Mouse (Mus musculus) spleen, postnatal 4 days (tissue): Measurements from ENCODE around the gene Has3.
"Not testable (repeated sequence)": the region's sequence is repeated elsewhere in the genome, so short reads cannot be mapped to it uniquely, and the experiment has no call there.

Source experiments
- DNase-seq, 2 experiments: peaks; one replicate each; pipeline ENCODE4 v3.0.0; 2022; ENCODE audit warnings: low spot score in 2 of 2

The Has3 gene

DNA sequence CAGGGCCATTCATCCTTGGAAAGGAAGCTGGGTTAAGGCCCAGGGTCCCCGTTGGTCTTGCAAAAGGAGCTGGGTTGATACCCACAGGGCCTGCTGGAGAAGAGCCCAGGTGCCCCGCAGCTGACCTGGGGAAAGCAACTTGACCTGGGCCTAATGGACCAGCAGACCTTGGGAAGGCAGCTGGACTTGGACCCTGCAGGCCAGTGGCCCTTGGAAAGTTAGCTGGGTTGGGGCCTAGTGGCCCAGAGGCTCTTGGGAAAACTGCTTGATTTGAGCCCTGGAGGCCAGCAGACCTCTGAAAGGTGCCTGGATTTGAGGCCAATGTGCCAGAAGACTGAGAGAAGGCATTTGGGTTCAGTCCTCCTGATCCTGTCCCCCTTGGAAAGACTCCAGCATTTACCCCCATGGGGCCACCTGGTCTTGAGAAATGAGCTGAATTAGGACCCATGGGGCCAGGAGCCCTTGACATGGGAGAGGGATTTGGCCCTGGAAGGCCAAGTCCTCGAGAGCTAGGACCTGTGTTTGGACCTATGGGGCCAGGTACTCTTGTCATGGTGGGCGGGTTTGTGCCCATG lies 14.9 kb downstream of the Has3 start:
- not testable (repeated sequence) for DNase-seq

DNA sequence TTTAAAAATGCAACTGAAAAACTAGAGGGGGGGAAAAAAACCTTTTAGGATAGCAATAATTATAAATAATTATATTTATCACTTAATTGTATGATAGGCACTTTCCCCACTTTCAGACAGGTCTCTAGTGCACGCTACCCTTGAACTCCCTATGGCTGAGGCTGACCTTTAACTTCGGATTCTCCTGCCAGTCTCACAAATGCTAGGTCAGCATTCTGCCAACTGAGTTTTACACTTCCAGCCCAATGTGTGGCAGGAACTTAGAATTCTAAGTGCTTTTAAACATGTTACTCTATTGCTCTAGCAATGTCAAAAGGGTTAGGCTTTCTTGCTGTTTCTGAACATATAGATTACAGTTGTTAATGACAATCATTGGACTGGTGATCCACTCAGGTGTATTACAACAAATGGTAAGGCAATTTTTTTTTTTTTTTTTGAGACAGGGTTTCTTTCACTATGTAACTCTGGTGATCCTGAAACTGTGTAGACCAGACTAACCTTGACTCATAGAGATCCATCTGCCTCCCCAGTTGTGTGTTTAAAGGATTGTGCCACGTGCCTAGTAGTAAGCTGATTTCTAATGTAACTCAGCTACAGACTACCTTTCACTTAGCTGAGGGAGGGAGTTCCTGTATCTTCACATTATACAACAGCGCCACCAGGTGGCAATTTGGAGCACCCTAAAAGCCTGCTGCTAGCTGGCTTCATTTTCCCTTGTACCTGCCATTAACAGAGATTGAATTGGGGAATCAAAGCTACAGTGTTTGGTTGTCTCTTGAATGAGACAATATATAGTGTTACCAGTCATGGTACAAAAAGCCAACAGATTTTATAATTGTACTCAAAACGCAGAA lies 17.5 kb downstream of the Has3 start:
- peak; percentile 74 to 90 for DNase-seq

DNA sequence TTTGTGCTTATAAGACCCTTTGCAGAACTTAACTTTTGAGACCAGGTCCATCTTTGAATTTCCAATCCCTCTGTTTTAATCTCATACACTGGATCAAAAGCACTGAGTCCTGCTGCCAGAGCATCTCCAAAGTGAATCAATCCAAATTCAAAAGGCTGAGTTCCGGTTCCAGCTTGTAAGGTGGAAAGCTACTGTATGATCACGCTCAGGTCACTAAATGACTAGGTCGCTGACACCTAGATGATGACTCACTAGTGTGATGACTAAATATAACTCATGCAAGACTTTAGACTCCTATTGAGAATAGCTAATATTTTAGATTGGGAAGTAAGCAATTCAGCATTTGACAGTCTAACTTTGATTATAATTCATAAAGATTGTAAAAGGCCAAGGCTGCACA lies 18.8 kb downstream of the Has3 start:
- DNase-seq: no peak

DNA sequence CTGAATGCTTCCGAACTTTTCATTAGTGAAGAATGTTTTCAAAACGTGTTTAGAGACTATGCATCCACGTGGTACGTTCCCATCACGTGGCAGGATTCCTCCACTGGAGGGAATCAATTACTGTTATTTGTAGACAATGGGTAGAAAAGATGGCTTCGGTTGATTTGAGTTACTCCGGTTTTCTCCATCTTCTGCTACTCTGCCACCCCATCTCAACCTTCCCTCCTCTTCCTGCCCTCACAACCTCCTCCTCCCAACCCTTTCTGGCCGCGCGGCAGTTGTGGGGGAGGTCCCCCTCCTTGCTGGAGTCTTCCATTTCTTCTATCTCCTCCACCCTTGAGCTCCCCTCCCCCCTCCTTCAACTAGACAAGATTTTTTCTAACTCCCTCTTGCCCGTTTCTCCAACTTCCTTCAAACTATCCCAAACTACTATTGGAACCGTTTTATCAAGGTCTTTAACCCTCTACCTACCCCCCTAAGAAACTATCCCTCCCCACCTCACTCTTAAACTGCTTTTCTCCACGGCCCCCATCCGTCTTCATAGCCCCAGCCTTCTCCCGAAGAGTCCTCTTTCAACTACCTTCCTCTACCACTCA lies 22.3 kb downstream of the Has3 start:
- DNase-seq: peak; percentile 34 to 68

DNA sequence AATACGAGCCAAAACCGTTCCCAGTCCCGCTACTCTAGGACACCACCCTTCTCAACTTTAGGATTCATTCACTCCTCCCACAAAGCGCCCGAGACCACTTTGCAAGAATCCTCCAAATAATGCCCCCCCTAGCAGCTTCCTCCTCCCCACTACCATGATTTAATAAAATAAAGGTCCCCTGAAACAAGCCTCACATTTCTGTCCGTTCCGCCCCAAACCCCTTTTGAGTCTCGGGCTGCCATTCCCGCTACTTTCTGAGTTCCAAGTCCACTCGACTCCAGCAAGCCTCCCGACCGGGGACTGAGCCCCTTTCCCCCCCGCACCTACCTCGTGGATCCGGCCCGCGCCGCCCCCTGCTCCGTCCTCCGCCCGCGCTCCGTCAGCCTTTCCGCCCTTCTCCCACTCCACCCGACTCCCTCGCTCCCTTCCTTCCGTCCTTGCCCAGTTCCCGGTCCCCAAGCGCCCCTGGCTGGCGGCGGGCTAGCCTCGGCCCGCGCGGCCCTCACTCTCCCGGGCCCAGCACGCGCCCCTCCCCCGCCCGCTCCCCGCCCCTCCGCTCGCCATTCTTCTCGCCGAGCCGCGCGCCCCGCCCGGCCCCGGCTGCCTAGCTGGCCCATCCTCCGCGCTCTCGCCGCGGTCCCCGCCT lies 22.9 kb downstream of the Has3 start:
- no peak for DNase-seq

DNA sequence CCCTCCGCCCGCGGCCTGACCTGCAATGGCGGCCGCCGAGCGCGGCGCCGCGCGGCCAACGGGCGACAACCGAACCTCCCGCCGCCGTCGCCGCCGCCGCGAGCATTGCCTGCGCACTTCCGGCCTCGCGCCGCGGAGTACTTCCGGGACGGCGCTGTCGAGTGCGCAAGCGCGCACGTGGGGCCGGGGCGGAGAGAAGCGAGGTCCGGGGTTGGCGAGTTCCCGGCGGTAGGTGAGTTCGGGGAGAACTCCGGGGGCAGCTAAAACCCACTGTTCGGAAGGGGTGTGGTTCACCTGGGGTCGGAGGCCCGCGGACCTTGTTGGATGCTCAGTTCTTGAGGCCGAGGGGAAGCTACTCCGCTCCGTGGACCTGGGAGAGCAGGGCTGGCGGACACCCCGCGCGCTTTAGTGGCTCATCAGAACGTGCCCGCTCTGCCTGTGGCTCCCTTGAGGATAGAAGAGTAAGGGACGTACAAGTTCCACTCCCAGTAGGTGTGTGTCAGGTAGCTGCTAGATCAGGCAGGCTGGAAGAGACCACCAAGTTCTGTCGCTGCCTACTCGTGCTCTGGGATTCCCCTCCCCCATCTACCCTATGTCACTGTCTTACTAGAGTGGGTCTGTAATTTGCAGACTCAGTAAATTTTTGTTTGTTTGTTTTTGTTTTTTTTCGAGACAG lies 23.6 kb downstream of the Has3 start, which contains the start of gene Utp4:
Gene Utp4, plus strand, starts transcription at position 156 of the 676 bp plus-strand sequence.
- peak; percentile 85 to 94 for DNase-seq

DNA sequence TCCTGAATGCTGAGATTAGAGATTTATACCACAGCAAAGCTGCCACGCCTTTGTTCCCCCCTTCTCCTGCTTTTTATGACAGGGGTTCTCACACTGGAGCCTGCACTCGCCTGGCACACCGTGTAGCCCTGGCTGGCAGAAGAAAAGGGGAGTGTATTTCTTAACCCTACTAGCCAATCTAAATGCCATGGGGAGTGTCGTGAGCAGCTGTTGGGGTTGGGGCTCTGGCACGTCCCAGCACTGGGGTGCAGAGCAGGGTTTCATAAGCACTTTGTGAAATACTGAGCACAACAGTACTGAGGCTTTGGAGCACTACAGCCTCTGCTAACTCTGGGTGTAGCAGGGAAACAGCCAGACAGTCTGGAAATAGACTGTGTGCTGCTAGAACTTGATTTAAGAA lies 29.4 kb downstream of the Has3 start:
- no peak for DNase-seq

DNA sequence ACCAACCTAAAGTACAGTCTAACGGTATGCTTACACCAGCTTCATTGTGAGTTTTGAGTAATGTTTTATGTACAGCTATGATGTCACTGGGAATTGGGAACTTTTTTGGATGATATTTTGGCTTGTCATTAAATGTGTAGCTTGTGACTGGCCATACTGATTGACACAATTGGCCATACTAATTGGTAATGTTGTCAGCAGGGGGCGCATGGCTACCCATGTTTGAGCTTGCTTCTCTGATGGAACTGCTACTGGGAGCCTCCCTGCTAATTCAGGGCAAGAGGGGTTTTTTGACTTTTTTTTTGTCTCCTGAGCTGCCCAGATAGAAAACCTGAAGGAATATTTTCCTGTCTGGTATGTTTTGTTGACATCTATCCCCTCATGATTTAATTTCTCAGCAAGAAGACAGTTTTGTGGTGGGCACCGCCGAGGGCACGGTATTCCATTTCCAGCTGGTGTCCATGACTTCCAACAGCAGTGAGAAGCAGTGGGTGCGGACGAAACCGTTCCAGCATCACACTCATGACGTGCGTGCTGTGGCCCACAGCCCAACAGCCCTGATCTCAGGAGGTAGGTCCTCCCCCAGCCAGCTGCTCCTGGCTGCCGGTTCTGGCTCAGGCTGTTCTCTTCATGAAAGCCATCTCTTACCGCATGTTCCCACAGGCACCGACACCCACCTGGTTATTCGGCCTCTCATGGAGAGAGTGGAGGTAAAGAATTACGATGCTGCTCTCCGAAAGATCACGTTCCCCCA lies 35.9 kb downstream of the Has3 start:
- peak; percentile 44 to 75 for DNase-seq

DNA sequence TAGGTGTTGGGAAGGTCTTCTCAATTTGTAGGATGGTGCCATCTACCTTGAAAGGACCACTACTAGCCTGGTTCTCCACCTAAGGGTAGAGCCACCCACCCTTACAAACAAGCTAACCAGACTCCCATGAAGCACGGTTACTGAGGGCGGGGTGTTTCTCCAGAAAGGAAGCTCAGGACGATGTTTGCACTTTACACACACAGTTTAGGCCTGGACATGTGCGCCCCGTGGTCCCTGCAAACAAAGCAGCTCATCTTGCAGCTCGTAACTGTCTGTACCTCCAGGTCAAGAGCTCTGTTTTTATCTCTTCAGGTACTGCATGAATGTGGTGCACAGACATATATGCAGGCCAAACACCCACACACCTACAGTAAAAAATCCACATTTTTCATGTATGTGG lies 36.6 kb downstream of the Has3 start:
- DNase-seq: no peak

DNA sequence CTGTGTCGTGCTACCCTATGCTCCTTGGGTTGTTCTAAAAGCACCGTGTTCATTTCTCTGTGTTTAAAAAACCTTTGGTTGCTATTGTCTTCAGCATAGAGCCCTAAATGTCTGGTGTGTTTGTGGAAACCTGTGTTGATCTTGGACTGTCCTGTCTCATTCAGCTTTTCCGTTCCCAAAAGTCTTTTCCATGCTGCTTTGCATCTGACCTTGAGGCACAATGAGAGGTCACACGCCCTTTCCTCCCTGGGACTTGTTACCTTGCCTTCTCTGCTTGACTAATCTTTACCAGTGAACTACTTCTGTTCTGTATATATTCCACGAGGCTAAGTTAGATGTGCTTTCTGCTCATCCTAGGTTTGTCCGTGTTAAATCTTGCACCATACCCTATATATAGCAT lies 37.4 kb downstream of the Has3 start:
- DNase-seq: no peak

DNA sequence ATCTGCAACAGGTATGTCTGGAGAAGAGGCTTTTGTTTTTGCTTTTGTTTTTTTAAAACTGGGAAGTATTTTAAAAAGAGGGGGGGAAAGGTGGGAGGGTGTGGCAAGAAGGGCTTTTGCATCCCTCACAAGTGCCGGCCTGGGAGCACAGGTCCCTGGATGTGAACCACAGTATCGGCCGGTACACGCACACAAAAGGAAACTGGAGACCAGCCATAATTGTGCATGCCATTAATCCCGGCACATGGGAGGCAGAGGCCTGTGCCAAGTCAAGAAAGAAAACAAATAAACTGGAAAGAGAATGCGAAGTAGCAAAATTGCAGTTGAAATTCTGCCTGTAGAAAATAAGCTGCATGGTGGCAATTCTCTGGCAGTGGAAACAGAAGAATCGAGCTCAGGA lies 38.2 kb downstream of the Has3 start:
- DNase-seq: no peak

DNA sequence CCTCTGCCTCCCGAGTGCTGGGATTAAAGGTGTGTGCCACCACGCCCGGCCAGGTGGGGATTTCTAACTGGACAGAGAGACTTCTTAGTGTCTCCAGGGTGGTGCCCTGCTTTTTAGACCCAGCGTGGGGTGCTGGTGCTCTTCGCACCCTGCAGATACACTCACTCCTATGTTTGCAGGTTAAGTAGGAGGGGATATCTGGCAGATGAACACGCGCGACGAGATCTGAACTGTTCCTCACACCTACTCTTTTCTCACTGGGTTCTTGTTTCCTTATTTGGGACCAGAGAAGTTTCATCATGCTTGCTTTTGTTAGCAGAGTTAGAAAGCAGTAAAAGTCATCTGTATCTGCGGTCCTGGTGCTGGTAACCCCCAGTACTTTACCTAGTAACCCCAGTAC lies 43.6 kb downstream of the Has3 start:
- no peak for DNase-seq

DNA sequence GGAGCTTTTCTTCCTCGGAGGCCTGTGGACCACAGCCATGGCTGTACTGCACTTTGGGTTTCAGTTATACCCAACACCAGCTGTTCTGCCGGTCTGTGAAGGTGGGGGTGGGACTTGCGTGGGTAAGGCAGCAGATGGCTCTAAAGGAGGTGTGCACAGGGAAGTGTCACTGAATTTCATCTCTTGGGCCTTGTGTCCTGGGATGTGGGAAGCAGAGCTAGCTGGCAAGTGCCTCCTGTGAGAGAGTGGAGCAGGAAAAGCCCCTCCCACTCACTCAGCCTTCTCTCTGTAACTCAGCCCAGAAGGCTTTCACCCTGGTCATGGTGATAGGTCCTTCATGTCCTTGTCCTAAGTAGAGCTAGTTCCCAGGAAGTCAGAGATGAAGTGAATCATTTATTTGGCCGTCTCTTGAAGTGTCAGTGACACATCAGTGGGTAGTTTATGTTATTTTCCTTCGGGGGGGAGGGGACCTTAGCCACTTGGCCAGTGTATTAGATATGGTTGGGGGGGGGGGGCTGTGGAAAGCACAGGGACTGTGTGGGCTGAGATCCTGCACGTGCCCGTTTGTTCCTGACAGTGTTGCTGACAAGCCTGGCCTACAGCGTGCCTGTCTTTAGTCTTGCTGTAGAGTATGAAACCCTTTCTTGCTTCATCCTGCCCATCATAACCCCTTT lies 49.8 kb downstream of the Has3 start:
- DNase-seq: no peak

DNA sequence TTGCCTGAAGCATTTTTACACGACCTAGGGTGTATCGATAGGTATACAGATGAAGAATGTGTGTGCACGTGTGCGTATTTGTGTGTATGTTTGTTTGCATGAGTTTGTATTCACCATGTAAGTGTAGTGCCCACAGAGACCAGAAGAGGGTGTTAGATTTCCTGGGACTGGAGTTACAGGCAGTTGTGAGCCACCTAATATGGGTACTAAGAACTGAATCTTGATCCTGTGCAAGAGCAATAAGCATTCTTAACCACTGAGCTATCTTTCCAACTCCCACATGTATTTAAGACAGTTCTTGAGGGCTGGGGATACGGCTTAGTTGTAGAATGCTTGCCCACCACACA lies 50.3 kb downstream of the Has3 start:
- no peak for DNase-seq

DNA sequence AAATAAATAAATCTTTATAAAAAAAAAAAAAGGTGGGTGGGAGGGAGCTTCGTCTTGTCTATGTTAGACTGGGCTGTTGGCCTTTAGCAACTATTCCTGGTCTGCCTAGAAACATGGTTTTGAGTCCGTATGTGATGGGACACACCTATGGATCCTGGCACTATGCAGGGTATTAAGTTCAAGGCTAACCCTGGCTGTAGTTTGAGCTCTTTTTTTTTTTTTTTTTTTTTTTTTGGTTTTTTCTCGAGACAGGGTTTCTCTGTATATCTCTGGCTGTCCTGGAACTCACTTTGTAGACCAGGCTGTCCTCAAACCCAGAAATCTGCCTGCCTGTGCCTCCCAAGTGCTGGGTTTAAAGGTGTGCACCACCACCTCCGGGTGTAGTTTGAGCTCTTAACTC lies 54.0 kb downstream of the Has3 start:
- no peak for DNase-seq

DNA sequence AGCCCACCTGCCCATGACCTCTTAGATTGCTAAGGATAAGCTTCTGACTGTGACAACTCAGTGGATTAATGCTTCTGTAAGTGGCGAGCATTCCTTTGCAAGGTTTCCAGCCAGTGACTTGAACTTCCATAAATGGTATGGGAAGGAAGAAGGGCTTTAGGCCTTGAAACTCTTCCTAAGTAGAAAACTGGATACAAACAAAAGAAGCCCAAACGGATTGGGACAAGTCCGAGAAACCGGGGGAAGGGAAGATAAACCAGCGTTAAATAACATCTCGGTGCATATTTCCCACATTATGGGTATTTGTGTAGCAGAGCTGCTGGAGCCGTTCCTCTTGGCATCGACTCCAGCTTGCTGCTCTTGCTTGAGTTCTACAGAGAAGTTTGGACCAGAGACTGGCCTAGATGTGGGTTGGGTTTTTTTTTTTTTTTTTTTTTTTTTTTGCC lies 54.9 kb downstream of the Has3 start:
- DNase-seq: no peak

DNA sequence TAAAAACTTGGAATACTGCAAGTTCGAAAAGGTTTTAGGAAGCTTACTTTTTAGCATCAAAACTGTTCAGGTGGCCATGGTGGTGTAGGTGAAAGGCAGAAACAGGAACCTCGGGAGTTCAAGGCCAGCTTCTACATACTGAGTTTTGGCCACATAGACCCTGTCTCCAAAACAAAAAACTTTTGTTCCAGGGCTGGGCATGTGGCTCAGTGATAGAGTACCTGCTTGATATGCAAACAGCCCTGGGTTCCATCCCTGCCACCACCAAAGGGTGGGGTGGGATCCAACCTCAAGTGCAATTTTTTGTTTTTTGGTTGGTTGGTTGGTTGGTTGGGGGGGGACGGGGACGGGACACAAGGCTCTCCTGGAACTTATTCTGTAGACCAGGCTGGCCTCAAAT lies 55.4 kb downstream of the Has3 start:
- no peak for DNase-seq

DNA sequence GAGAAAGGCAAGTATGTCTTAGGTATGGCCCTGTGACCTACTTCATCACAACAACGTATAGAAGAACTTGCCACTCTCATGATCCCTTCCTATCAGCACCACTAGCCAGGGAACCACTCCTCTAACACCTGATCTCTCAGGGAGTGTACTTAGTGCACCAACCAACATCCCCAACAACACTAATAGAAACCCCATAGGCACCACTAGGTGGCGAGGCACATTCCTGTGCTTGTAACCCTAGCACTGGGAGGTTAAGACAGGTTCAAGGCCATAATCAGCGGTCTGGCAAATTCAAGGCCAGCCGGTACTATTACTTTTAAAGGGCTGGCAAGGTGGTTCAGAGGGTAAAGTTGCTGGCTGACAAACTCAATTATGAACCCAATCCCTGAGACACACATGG lies 57.2 kb downstream of the Has3 start:
- no peak for DNase-seq

DNA sequence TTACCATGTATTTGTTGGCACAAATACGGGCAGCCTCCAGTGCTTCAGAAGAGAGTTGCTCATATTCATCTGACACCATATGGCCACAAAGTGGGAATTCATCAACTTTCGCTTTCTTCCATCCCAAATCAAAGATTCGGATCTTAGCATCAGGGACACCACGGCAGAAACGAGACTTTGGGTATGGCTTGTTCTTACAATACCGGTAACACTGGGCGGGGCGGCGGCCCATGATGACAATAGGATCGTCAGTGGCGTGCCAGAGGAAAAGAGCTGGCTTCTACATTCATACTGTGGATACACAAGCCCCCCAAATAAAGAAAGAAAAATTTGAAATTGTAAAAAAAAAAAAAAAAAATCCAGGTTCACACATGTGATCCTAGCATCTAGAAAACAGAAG lies 58.1 kb downstream of the Has3 start:
- not testable (repeated sequence) for DNase-seq

DNA sequence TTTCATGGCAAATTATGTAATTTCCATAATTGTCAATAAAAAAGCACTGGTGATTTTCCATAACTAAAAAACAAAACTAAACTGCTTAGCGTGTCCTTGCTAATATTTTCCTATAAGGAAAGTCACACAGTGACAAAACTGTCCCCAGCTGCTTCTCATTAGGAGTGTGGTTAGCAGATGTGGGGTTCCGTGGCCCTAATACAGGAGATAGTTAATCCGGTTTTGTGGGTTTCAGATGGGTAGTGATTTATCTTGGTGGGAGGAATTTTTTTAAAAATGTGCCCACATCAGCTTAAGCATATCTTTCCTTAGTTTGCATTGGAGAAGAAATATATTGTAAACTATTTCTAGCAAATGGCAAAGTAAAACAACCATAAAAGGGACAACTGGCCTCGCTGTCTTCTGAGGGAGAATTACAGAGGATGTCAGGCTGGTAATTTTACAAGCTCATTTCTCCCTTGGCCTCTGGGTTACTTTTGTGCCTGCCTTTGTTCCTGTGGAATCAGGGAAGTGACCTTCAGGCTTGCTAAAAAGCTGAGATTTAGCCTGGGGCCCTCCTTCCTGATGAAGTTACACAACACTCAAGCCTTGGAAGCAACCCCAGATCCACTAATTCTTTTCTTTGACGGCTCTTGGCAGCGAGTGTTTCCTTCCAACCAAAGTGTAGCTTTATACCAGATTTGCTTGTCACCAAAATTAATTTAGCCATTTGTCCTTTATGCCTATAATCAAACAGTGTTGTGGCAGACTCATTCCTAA lies 59.3 kb downstream of the Has3 start:
- DNase-seq: no peak
